Mouse (Mus musculus) naive thymus-derived CD4-positive, alpha-beta T cell, adult 5 months (primary cell): ENCODE measurements around the gene Ubxn1. TPM values are rescaled to one million over a fixed set of nuclear protein-coding genes. Genes with fewer than 3 reads are reported as not detected.

Experiments
- polyA plus RNA-seq: library from polyadenylated mRNA; unstranded; fragments of 100-300 nt; shearing (Covaris generic); gene quantifications from one replicate; pipeline ENCODE4 v1.2.1, GENCODE M21; 2017

The Ubxn1 gene
- 149 TPM for polyA plus RNA-seq

GRCm38 (mm10) chr19:8871267-8872186 lies at the start of gene Ubxn1:
Ubxn1 (plus strand) TSS chr19:8871496.

GRCm38 (mm10) chr19:8829660-8830059 lies 41.6 kb upstream of the Ubxn1 start, which contains the start of gene AC129217.1:
AC129217.1 (plus strand) TSS chr19:8829773.

GRCm38 (mm10) chr19:8837251-8837791 lies 34.0 kb upstream of the Ubxn1 start, which contains the start of gene Bscl2:
Bscl2 (plus strand) TSS chr19:8837467.

GRCm38 (mm10) chr19:8839103-8839907 lies 32.0 kb upstream of the Ubxn1 start, which contains the start of gene Gng3:
Gng3 (minus strand) TSS chr19:8839194.

GRCm38 (mm10) chr19:8850402-8850901 lies 20.8 kb upstream of the Ubxn1 start, which contains the start of gene Lrrn4cl:
Lrrn4cl (plus strand) TSS chr19:8850768.

GRCm38 (mm10) chr19:8880311-8881033 lies 9.2 kb downstream of the Ubxn1 start, which contains the start of gene Uqcc3:
Uqcc3 (minus strand) TSS chr19:8880923.

GRCm38 (mm10) chr19:8883616-8884015 lies 12.3 kb downstream of the Ubxn1 start, which contains the start of the genes Lbhd1 and Gm49403:
Lbhd1 (plus strand) TSS chr19:8883732.
Gm49403 (plus strand) TSS chr19:8883930.

GRCm38 (mm10) chr19:8888511-8889385 lies 17.5 kb downstream of the Ubxn1 start, which contains the start of the genes 1810009A15Rik and Gm49416:
1810009A15Rik (plus strand) TSS chr19:8888853.
Gm49416 (plus strand) TSS chr19:8888926.

GRCm38 (mm10) chr19:8892829-8893766 lies 21.8 kb downstream of the Ubxn1 start, which contains the start of gene Ints5:
Ints5 (plus strand) TSS chr19:8893005.

GRCm38 (mm10) chr19:8897865-8898495 lies 26.7 kb downstream of the Ubxn1 start, which contains the start of gene Ganab:
Ganab (plus strand) TSS chr19:8898071.

GRCm38 (mm10) chr19:8920073-8920736 lies 48.9 kb downstream of the Ubxn1 start, which contains the start of gene B3gat3:
B3gat3 (plus strand) TSS chr19:8920374.

Other genes with a start within 250 kb of the Ubxn1 start
- gene Chrm1, start 207.7 kb upstream of the Ubxn1 start, polyA plus RNA-seq, result not detected
- 240 TPM for gene Slc3a2, start 148.1 kb upstream of the Ubxn1 start, polyA plus RNA-seq
- gene Wdr74, start 135.7 kb upstream of the Ubxn1 start, polyA plus RNA-seq, result 121 TPM
- 0.87 TPM for gene 1700092M07Rik, start 130.8 kb upstream of the Ubxn1 start, polyA plus RNA-seq
- 294 TPM for gene Stx5a, start 130.1 kb upstream of the Ubxn1 start, polyA plus RNA-seq
- 453 TPM for gene Nxf1, start 114.4 kb upstream of the Ubxn1 start, polyA plus RNA-seq
- gene Tmem223, start 100.5 kb upstream of the Ubxn1 start, polyA plus RNA-seq, result 38.8 TPM
- gene Tmem179b, start 97.0 kb upstream of the Ubxn1 start, polyA plus RNA-seq, result 150 TPM
- 9.4 TPM for gene Taf6l, start 85.1 kb upstream of the Ubxn1 start, polyA plus RNA-seq
- 86.1 TPM for gene Polr2g, start 72.9 kb upstream of the Ubxn1 start, polyA plus RNA-seq
- 0.57 TPM for gene Zbtb3, start 68.9 kb upstream of the Ubxn1 start, polyA plus RNA-seq
- 25.8 TPM for gene Ttc9c, start 52.2 kb upstream of the Ubxn1 start, polyA plus RNA-seq
- 13.8 TPM for gene Hnrnpul2, start 51.5 kb upstream of the Ubxn1 start, polyA plus RNA-seq
- not detected for gene AC129217.1, start 41.7 kb upstream of the Ubxn1 start, polyA plus RNA-seq
- 59.1 TPM for gene Bscl2, start 34.0 kb upstream of the Ubxn1 start, polyA plus RNA-seq
- not detected for gene Gng3, start 32.3 kb upstream of the Ubxn1 start, polyA plus RNA-seq
- not detected for gene Lrrn4cl, start 20.7 kb upstream of the Ubxn1 start, polyA plus RNA-seq
- 44.5 TPM for gene Uqcc3, start 9.4 kb downstream of the Ubxn1 start, polyA plus RNA-seq
- gene Lbhd1, start 12.2 kb downstream of the Ubxn1 start, polyA plus RNA-seq, result 34.3 TPM
- gene Gm49403, start 12.4 kb downstream of the Ubxn1 start, polyA plus RNA-seq, result not detected
- 22.7 TPM for gene 1810009A15Rik, start 17.4 kb downstream of the Ubxn1 start, polyA plus RNA-seq
- gene Gm49416, start 17.4 kb downstream of the Ubxn1 start, polyA plus RNA-seq, result not detected
- 35.9 TPM for gene Ints5, start 21.5 kb downstream of the Ubxn1 start, polyA plus RNA-seq
- gene Ganab, start 26.6 kb downstream of the Ubxn1 start, polyA plus RNA-seq, result 100 TPM
- 32.9 TPM for gene B3gat3, start 48.9 kb downstream of the Ubxn1 start, polyA plus RNA-seq
- gene Rom1, start 57.9 kb downstream of the Ubxn1 start, polyA plus RNA-seq, result 2.0 TPM
- 57.6 TPM for gene Eml3, start 58.1 kb downstream of the Ubxn1 start, polyA plus RNA-seq
- gene Mta2, start 70.4 kb downstream of the Ubxn1 start, polyA plus RNA-seq, result 257 TPM
- 47.6 TPM for gene Tut1, start 82.4 kb downstream of the Ubxn1 start, polyA plus RNA-seq
- gene Eef1g, start 95.5 kb downstream of the Ubxn1 start, polyA plus RNA-seq, result 375 TPM
- gene Ahnak, start 117.8 kb downstream of the Ubxn1 start, polyA plus RNA-seq, result 8.7 TPM
- gene Scgb1a1, start 216.5 kb downstream of the Ubxn1 start, polyA plus RNA-seq, result not detected